Mouse (Mus musculus) thymus, postnatal 0 days (tissue): ENCODE data around the gene Shb. TPM values are rescaled to one million over a fixed set of nuclear protein-coding genes. Genes with fewer than 3 reads are reported as not detected.

Experiments used
- DNase-seq: peaks from one replicate; pipeline ENCODE4 v3.0.0-alpha.2; 2015; ENCODE audit warnings: low spot score
- polyA plus RNA-seq: library from polyadenylated mRNA; unstranded; fragments of >200 nt; fragmentation: Nextera tagmentation; extraction: Ambion mirVana; gene quantifications from 2 replicates; pipeline ENCODE4 v1.2.1, GENCODE M21; 2015

Gene Shb
- polyA plus RNA-seq, 1 experiment from 2014 or later: 4.7 TPM

GRCm38 (mm10) chr4:45483271-45484245, 48.7 kb downstream of the Shb start:
- DNase-seq: no peak

DNA sequence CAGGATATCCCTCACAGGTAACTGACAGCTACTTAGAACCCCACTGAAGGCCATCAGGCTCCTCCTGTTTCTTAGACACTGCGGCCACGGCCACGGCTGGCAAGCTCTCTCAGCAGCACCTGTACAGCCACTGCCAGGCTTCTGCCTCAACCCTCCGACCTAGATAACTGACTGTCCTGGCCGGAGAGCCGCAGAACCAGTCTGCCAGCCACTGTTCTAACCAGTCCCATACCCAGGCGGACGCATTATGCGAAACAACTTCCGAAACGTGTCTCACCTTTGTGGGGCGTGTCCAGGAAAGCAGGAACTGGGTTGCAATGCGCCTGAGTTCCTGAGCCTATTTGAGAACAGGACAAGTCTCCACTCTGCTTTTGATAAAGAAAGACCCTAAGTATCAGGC, 50.0 kb downstream of the Shb start:
- no peak for DNase-seq

DNA sequence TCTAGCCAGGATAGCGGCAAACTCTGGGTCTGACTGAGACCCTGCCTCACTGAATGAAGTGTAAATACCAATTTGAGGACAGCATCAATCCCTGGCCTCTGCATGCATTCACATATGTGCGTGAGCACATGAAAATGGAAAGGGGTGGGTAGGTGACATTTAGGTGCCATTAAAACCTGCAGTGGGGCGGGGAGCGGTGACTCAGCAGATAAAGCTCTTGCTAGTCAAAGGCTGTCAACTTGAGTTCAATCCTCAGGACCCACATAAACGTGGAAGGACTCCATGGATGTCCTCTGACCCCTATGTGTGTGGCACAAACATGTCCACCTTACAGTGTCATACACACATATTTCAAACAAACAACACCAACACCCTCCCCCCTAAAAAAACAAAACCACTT, 50.8 kb downstream of the Shb start:
- DNase-seq: no peak

- no peak for DNase-seq
Measured at GRCm38 (mm10) chr4:45480595-45480994, 51.7 kb downstream of the Shb start.

DNA sequence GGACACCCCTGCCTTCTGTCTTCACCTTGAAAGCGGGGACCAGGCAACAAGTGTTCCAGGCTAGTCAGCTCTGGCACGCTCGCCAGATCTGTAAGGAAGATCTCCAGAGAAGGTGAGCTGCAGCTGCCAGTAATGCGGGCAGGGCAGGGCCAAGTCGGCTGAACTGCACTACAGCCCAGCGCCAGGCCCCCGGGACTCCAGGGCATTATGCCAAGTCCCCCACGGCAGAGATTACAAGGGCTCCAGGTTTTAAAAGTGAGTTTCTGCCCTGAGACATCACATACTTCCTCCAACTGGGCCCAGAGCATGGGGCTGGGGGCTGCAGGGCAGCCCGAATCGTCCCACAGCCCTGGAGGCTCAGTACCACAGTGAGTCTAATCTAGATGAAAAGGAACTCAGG, 52.8 kb downstream of the Shb start:
- DNase-seq: no peak

GRCm38 (mm10) chr4:45478178-45478577, 54.1 kb downstream of the Shb start:
- DNase-seq: no peak

DNA sequence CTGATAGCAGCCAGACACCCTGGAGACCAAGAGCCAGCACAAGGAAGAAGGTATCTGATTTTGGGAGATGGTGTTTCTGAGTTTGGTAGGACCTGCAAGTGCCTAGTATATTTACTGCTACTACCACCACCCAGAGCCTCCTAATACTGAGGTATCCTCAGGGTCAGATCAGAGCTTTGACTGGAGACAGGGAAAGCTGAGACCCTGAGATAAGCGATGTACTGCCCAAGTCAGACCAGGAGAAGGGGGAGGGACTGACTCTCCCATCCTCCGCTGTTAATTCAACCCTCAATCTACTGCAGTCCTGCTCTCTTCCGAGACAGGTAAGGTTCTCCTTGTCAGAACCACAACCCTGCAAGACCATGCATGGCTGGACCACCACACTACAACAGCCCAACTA, 55.2 kb downstream of the Shb start:
- no peak for DNase-seq

DNA sequence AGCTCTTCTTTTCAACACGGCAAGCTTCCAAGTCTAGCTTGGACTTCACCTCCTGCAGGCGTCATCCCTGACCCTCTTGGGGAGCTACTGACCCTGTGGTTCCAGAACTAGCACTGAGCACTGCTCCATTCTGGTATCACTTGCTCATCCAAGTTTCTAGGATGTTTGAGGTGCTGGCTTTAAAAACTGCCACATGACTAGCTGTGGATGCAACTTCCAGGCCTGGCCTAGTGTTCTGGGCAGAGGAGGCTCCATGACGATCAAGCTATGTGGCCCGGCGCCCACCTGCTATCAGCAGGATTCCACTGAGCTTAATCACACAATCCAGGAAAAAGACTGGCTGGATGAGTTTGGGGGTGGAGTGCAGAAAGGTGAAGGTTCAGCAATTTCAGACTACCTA, 57.4 kb downstream of the Shb start:
- no peak for DNase-seq

DNA sequence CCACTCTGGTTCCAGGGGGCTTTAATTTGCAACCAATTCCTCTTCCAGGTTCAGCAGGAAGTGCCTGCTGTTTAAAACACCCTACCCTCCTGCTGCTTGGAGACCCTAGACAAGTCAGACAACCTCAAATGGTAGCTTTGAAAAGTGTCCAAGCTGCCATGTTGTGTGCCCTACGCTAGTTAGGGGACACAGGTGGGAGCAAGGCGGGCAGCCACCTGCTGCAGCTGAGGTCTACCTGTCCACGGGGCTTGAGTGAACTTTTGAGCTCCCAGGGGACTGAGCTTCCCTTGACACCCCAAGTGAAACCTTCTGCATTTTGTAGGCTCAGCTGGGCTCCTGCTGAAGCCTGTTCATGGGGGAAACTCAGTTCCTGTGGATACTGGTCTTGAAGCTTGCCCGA, 58.1 kb downstream of the Shb start:
- no peak for DNase-seq

GRCm38 (mm10) chr4:45473129-45473528, 59.1 kb downstream of the Shb start:
- peak; percentile 8 for DNase-seq

DNA sequence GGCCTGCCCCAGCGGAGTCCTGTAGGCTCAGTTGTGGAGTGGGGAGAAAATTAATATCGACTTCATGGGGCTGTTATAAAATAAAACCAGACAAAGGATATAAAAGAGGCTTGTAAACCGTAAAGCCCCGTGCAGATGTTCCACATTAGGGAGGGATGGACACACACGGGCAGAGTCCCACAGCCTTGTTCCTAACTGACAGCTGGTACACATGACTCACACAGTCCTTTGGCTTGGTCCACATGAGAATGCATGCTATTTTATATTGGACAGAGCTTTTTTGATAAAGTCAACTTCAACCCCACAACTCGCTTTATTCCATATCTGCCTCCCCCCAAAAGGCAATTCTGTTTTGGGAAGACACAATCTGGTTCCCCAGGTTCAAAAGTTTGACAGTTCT, 59.6 kb downstream of the Shb start:
- no peak for DNase-seq

- no peak for DNase-seq
Measured at GRCm38 (mm10) chr4:45471654-45472556, 60.4 kb downstream of the Shb start.

DNA sequence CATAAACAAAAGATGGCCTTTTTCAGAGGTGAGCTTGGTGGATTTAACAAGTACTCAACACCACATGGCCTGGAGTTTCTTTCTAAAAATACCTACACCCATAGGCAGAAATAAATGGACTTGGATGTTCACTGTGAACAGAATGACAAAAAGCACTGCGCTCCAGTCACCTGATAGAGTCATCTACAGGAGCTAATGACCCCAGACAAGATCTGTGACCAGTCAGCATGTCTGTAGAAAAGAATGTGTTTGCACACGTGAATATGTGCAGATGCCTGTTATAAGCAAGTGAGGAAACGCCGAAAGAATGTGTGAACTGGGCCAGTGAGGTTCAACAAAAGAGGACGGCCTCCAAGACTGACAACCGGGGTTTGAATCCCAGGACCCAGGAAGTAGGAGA, 63.2 kb downstream of the Shb start:
- no peak for DNase-seq

DNA sequence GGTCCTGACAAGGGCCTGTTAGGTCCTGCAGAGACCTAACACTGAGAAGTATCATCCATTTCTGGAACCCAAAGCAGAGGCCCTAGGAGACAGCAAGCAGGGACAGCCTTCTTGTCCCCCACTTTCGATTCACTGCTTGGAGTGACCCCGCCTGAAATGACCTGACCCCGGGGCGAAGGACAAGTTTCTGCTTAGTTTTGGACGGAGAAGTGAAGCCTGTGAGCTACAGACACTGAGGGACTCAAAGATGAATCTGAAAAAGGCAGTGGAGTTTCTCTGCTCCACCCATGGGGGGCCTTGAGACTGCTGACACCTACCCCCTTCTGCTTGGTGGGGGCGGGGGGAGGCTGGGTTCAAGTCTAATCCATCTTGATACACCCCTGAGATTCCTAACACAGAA, 63.8 kb downstream of the Shb start:
- no peak for DNase-seq

DNA sequence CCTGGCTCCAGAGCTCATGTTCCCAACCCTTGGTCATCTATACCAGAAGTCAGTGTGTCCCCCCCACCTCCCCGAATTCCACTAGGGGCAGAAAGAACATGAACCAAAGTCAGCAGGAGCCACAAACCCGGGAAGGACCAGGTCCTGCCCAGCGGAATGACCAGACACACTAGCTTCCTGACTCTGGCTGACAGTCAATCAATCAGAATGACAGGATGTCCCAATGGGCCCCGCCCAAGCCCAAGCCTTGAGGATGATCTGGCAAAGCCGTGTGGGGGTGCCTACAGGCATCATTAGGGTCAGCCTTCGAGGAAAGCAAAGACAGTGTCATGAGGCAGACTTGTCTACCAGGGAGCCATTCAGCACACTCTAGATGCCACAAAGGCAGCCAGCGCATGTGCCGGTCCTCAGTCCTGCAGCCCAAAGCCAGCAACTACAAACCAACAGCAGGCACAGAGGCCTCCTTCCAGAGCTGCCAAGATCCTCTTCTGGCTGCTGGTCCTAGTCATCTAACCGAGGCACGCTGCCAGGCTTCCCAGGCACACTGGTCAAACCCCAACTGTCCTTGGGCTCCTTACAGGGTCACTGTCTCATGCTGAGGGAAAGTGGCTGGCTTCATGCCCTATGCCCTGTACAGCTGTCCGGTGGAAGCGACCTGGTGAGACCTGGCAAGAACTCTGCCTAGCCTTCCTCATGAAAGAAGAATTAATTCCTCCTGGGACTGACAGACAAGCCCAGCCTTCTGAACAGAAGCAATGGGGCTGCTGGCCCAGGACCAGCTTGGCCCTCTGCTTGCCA, 65.0 kb downstream of the Shb start:
- no peak for DNase-seq

- DNase-seq: no peak
Measured at GRCm38 (mm10) chr4:45464941-45465340, 67.3 kb downstream of the Shb start.

DNA sequence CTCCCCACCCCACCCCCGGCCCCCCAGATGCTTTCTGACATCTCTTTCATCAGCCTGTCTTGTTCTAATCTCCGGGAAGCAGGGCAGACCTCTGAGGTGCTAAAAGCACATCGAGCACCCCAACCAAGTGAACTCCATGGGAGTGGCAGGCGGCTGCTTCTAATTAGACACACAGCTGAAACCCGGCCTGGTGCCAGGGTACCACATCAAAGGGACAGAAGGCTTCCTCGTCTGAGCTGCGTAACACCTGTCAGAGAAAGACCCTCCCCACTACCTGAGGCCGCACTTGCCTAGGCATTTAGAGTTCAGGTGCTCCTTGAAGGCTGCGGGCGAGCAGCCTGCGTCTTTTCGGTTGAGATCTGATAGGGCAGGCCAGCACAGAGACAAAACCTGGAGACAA, 67.7 kb downstream of the Shb start:
- DNase-seq: peak; percentile 63

GRCm38 (mm10) chr4:45464123-45464522, 68.1 kb downstream of the Shb start:
- no peak for DNase-seq

GRCm38 (mm10) chr4:45462628-45463027, 69.6 kb downstream of the Shb start:
- DNase-seq: no peak

DNA sequence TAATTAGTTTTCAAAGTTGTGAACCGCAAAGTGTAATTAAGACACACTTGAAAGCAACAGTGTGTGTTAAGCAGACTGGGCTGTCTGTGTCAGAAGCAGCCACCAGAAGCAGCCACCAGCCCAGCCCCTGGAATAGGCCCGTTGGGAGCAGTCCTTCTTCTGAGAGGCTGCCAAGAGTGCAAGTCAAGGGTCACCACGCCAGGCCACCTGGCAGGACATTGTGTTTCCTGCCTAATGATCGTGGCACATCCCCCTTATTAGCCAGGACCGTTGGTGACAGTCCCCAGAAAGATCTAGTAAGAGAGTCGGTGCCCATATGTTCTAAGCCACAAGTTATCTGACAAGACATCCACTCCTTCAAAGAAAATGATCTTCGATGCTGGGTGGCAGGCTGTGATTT, 70.6 kb downstream of the Shb start:
- DNase-seq: no peak

- DNase-seq: no peak
Measured at GRCm38 (mm10) chr4:45459375-45459774, 72.9 kb downstream of the Shb start.
